Mouse (Mus musculus) megakaryocyte, embryonic 14.5 days (primary cell): Measurements from ENCODE around the gene Pde4dip.

ENCODE experiments used
- FLI1 ChIP-seq: IDR thresholded peaks from 2 replicates; pipeline ENCODE4 v1.6.1; 2012; ENCODE audit warnings: low read length, inconsistent platforms, mixed read lengths
- GATA1 ChIP-seq: IDR thresholded peaks from 3 replicates; pipeline ENCODE4 v1.6.1; 2012; ENCODE audit warnings: mixed read lengths, low read length, inconsistent platforms, borderline replicate concordance

- TF ChIP-seq GATA1 = no peak
- no peak for TF ChIP-seq FLI1
Measured at GRCm38 (mm10) chr3:97696866-97697265, 191.6 kb downstream of the Pde4dip start.
